Mouse (Mus musculus) liver, postnatal 0 days (tissue): ENCODE measurements around the gene Ttll3.

Source experiments
- CTCF ChIP-seq: sonication (generic); IDR thresholded peaks from 2 replicates; pipeline ENCODE4 v1.5.1; 2016; ENCODE audit warnings: antibody characterized with exemption, low read depth
- EP300 ChIP-seq: IDR thresholded peaks from 2 replicates; pipeline ENCODE4 v1.6.1; 2016; ENCODE audit warnings: antibody characterized with exemption, low read depth, mild to moderate bottlenecking

- TF ChIP-seq CTCF (no peak), EP300 (no peak)
Measured at GRCm38 (mm10) chr6:113392387-113393071, 3.5 kb downstream of the Ttll3 start.
